Mouse (Mus musculus): ENCODE results near the gene Mtmr14.

Gene Mtmr14

GRCm38 (mm10) chr6:113281676-113282075 lies 44.0 kb downstream of the Mtmr14 start:
- DNase-seq (ENCODE audit: low spot score in 2 of 2) = no peak

DNA sequence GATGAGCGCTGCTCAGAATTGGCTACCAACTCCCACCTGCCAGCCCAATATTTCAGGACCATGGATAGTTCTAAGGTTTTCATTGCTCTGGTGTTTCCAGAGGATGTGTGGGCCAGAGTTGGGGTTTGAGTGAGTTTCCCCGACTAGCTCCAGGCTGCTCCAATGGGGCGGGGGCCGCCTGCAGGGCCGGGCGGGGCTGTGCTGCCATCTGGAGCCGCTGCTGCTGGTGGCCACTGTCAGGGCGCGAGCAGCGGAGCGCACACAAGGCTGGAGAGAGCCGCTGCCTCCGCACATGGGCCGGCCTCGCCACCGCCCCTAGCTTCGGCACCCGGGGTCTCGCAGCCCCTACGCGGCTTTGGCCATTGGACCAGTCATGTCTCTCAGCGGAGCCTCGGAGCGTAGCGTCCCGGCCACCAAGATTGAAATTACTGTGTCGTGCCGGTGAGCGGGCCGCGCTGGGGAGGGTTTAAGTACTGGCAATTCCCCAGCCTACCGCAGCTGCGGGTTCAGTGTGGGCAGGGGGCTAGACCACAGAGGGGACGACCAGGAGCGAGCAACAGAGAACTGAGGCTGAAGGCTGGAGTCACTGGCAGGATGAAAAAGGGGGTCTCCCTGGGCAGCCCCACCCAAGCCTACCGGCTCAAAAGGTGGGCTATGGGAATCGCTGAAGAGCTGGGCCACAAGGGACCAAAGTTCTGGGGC lies 44.6 kb downstream of the Mtmr14 start, which contains the start of gene Cpne9:
Cpne9 (plus strand) TSS at position 207 of the 702 bp plus-strand sequence.
- peak in 1 of 2 experiments; percentile 6 for DNase-seq (ENCODE audit: low spot score in 2 of 2)

- DNase-seq (ENCODE audit: low spot score in 2 of 2) = no peak
These were observed 45.3 kb downstream of the Mtmr14 start for GRCm38 (mm10) chr6:113282969-113283368.

- DNase-seq (ENCODE audit: low spot score in 2 of 2) = no peak
These were observed 45.9 kb downstream of the Mtmr14 start for GRCm38 (mm10) chr6:113283500-113283899.

GRCm38 (mm10) chr6:113284931-113285330 lies 47.3 kb downstream of the Mtmr14 start:
- DNase-seq (ENCODE audit: low spot score in 2 of 2) = no peak

- no peak for DNase-seq (ENCODE audit: low spot score in 2 of 2)
These were observed 48.7 kb downstream of the Mtmr14 start for GRCm38 (mm10) chr6:113286316-113286715.

DNA sequence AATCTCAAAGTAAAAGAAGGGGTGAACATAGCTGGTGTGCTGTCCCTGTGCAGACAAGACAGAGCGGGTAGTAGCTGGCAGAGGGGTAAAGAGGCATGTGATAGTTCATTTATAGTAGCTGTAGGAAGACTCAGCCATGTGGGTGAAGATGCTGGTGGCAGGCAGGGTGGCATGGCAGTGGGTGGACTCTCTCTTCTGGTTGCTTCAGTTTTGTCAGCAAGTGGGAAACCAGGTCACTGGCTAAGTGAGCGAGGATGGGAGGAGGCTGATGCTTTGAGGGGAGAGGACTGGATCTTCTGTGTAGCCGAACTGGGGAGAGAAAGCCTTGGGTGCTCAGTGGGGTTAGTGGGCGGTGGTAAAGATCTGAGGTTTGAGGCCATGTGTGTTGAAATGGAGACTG lies 49.6 kb downstream of the Mtmr14 start:
- no peak for DNase-seq (ENCODE audit: low spot score in 2 of 2)

DNA sequence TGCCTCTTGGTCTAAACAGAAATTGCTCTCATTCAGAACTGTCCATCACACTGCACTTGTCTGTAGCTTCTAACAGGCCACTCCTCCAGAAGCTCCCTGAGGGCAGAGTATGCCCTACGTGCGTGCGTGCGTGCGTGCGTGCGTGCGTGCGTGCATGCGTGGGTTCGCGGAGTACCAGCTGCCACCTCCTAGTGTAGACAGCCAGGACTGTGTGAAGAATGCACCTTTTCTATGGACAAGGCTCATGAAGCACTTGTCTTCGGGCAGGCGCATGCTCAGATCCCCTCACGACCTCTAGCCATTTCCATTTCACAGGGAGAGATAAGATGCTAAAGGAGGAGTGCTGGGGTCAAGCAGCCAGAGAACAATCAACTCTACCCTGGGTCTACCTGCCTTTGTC lies 51.7 kb downstream of the Mtmr14 start:
- DNase-seq (ENCODE audit: low spot score in 2 of 2) = no peak

- no peak for DNase-seq (ENCODE audit: low spot score in 2 of 2)
These were observed 52.7 kb downstream of the Mtmr14 start for GRCm38 (mm10) chr6:113290346-113290745.

DNA sequence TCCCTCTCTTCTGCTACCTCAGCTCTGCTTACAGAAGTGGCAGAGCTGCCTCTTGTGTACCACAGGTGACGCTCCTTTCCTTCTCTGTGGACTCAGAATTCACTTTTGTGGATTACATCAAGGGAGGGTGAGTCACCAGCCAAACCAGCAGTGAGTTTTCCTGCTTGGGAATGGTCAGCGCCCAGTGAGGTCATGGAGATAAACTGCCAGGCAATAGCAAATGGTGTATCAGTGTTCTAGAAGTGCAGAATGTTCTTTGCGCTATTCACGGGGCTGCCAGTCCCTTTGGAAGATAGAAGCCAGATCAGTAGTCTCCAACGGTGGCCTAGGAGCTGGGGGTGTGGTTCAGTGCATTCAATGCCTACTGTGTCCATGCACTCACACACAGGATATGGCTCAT lies 55.3 kb downstream of the Mtmr14 start:
- DNase-seq (ENCODE audit: low spot score in 2 of 2) = no peak

DNA sequence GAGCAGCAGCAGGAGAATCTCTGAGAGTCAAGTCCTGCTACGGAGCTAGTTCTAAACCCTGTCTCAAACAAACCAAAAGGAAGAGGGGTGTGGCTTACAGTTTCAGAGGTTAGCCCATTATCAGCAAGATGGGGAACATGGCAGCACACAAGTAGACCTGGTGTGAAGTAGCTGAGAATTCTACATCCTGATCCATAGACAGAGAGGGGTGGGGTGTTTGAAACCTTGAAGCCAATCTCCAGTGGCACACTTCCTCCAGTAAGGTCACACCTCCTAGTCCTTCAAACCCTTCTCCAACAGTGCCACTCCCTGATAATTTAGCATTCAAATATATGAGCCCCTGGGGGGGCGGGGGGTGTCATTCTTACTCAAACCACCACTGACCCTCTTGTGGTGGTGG lies 58.4 kb downstream of the Mtmr14 start:
- no peak for DNase-seq (ENCODE audit: low spot score in 2 of 2)

DNA sequence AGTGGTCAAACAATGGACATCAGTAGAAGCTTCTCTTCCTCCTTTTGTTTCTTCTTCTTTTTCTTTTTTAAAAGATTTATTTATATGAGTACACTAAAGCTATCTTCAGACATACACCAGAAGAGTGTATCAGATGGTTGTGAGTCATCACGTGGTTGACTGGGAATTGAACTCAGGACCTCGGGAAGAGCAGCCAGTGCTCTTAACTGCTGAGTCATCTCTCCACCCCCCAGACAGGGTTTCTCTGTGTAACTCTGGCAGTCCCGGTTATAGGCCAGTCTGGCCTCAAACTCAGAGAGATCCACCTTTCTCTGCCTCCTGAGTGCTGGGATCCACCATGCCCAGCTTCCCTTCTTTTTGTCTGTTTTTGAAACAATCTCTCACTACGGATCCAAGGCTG lies 59.0 kb downstream of the Mtmr14 start:
- no peak for DNase-seq (ENCODE audit: low spot score in 2 of 2)

GRCm38 (mm10) chr6:113301350-113301749 lies 63.7 kb downstream of the Mtmr14 start:
- no peak for DNase-seq (ENCODE audit: low spot score in 2 of 2)

GRCm38 (mm10) chr6:113302258-113302657 lies 64.6 kb downstream of the Mtmr14 start:
- DNase-seq (ENCODE audit: low spot score in 2 of 2) = no peak

GRCm38 (mm10) chr6:113306322-113306985 lies 68.8 kb downstream of the Mtmr14 start:
- peak; percentile 97 to 100 for DNase-seq (ENCODE audit: low spot score in 2 of 2)

DNA sequence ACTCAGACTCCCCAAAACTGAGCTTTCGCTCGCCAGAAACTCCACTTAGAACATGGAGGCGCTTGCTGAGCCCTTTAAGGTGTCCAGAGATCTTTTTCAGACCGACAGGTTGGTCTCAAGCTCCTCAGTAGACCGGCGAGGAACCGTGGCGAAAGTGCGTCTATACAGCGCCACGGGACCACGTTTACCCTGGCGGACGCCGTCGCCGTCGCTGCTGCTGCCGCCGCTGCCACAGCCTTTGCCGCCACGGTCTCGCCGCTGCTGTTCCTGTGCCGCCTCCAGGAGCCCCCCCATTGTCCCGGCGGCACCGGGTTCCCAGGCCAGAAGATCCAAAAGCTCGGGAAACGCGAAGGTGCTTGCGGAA lies 69.3 kb downstream of the Mtmr14 start, which contains the start of gene Brpf1:
Brpf1 (plus strand) TSS at position 152 of the 364 bp plus-strand sequence.
- no peak for DNase-seq (ENCODE audit: low spot score in 2 of 2)

- peak; percentile 28 to 39 for DNase-seq (ENCODE audit: low spot score in 2 of 2)
These were observed 70.0 kb downstream of the Mtmr14 start for GRCm38 (mm10) chr6:113307481-113308121.

- DNase-seq (ENCODE audit: low spot score in 2 of 2) = no peak
These were observed 70.5 kb downstream of the Mtmr14 start for GRCm38 (mm10) chr6:113308141-113308540.

DNA sequence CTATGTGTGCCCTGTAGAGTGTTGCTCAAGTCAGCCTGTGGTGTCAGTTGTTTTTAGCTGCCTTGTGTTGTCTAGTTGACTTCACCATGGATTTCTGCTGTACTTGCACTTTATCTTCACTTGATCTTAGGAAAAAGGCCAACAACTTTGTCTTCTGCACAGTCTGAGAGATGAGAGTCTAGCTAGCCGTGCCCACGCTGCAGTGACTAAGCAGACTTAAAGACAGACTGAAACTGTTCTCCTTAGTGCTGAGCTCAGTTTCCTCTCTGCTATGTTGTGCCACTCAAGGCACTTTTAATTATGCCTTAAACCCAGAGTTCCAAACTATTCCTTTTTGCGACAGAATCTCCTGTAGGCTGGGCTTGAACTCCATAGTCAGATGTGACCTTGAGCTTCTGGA lies 78.3 kb downstream of the Mtmr14 start:
- no peak for DNase-seq (ENCODE audit: low spot score in 2 of 2)

DNA sequence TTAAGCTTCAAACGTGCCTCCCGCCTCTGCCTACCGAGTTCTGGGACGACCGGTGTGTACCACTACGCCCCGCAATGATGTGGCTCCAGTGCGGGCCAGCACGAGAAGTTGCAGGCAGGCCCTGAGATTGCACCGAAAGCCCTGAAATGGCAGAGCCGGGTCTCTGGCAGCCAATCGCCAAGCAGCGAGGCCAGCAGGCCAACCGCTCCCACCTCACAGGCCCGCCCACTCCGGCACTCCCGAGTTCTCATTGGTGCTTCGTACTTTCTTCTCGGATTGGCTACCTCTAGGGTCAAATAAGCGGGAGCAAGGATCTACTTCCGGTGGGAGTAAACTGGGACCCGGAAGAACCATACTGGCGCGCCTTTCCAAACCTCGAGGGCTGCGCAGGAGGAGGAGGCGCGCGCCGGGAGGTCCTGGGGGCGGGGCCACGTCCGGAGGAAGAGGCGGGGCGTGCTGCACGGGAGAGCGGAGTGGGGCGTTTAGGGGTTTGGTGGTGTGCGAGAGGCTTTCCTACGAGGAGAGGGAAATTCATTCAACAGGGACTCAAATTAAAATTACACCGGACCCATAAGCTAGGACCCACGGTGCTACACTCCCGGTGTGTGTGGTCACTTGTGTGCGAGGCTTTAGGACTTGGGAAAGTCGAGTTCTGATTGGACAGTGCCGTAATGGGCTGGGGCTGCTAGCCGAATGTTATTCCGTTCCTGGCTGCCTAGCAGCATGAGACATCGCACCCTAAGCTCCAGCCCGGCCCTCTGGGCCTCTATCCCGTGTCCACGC lies 89.1 kb downstream of the Mtmr14 start, which contains the start of gene Ogg1:
Ogg1 (plus strand) TSS at position 440 of the 783 bp plus-strand sequence.
- peak; percentile 90 to 97 for DNase-seq (ENCODE audit: low spot score in 2 of 2)

- DNase-seq (ENCODE audit: low spot score in 2 of 2) = no peak
These were observed 91.8 kb downstream of the Mtmr14 start for GRCm38 (mm10) chr6:113329396-113329795.

DNA sequence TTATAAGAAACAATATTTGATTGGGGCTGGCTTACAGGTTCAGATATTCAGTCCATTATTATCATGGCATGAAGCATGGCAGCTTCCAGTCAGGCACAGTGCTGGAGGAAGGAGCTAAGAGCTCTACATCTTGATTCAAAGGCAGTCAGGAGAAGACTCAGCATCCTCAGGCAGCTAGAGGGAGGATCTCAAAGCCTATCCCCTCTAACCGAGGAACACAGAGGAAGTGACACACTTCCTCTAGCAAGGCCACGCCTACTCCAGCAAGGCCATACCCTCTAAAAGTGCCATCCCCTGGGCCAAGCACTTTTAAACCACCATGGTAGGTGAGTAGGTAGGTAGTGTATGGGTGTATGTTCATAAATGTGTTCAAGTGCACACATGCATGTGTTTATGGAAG lies 92.9 kb downstream of the Mtmr14 start:
- no peak for DNase-seq (ENCODE audit: low spot score in 2 of 2)
